Mouse (Mus musculus) cortical plate, adult 2 months (tissue): ENCODE data around the gene Tex22. TPM values are rescaled to one million over a fixed set of nuclear protein-coding genes. Genes with fewer than 3 reads are reported as not detected.

Source experiments
- H3K27ac ChIP-seq: fragments of 200-500 bp; 2 replicates; pipeline ENCODE4 v1.5.1; 2012; ENCODE audit warnings: low read length, control low read depth, inconsistent platforms; ENCODE audit not compliant: insufficient read depth
- H3K4me1 ChIP-seq: fragments of 200-500 bp; 2 replicates; pipeline ENCODE4 v1.6.1; 2011; ENCODE audit warnings: low read length; ENCODE audit not compliant: control insufficient read depth, insufficient read depth
- H3K4me3 ChIP-seq: fragments of 200-500 bp; 2 replicates; pipeline ENCODE4 v1.5.1; 2011; ENCODE audit warnings: mild to moderate bottlenecking, low read length, control low read depth; ENCODE audit not compliant: insufficient read depth
- CTCF ChIP-seq: fragments of 200-500 bp; IDR thresholded peaks from 2 replicates; pipeline ENCODE4 v1.5.1; 2011; ENCODE audit warnings: mild to moderate bottlenecking, control low read depth, low read length; ENCODE audit not compliant: insufficient read depth; ENCODE audit errors: extremely low read depth
- POLR2A ChIP-seq: fragments of 200-500 bp; IDR thresholded peaks from 2 replicates; pipeline ENCODE4 v1.6.1; 2011; ENCODE audit warnings: mild to moderate bottlenecking, low read length, control low read depth; ENCODE audit not compliant: insufficient read depth; ENCODE audit errors: extremely low read depth
- polyA plus RNA-seq: library from polyadenylated mRNA; depleted of rRNA; stranded (reverse); fragments of >200 nt; gene quantifications from 2 replicates; pipeline ENCODE4 v1.2.3, GENCODE M21; 2012

Gene Tex22
- polyA plus RNA-seq, 1 experiment: not detected

- TF ChIP-seq POLR2A: no peak
- H3K27ac ChIP-seq: peak overlapping the region; percentile 41; the same call in 1 of the 2 replicates
- H3K4me3 ChIP-seq: peak overlapping the region; percentile 93
- H3K4me1 ChIP-seq: peaks cover 12% of the 10 kb centered on the region
Observed at GRCm38 (mm10) chr12:113098530-113099151, 24.3 kb downstream of the Tex22 start.

DNA sequence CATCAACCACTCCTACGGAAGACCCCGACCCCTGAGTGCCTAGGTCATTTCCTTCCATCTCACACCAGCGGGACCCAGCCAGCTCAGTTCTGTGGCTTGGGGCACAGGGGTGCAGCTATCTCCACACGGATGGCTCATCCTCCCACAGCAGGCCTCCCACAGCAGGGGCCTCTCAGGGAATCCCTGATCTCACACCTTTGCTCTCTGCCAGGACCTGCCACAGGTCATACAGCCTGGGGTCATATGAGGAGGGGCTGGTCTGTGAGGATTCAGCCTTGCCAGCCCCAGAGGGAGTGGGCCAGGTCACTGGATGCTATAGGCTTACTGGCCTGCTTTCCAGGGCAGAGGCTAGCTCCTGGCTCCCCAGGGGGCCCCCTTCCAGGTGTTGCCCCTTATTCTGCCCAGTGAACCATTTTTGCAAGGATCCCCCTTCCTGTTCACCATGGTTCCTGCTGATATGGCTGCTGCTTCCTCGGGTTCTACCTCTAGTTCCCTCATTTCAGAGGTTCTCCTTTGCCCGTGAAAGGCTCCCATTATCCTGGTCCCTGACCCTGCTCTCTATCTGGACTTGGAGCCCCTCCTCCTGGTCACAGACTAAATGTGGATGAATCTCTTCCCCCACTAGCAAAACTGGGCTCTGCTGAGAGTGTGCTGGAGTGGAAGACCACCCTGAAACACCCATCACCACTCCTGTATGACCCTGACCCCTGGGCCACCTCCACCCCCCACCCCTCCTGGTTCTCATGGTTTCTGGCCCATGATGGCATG is 25.4 kb downstream of the Tex22 start:
- peak overlapping the region; percentile 19; the same call in 1 of the 2 replicates for H3K27ac ChIP-seq
- H3K4me3 ChIP-seq: peak overlapping the region; percentile 93

GRCm38 (mm10) chr12:113100448-113101076 is 26.3 kb downstream of the Tex22 start:
- TF ChIP-seq POLR2A (no peak), CTCF (no peak)
- Histone ChIP-seq H3K4me3 (no peak overlapping the region), H3K4me1 (peaks cover 12% of the 10 kb centered on the region), H3K27ac (no peak overlapping the region)

More for the DNA sequence above, 25.4 kb downstream of the Tex22 start:
- peaks cover 12% of the 10 kb centered on the region for H3K4me1 ChIP-seq
- no peak for TF ChIP-seq CTCF
- no peak for TF ChIP-seq POLR2A

- Histone ChIP-seq H3K4me1 (peaks cover 12% of the 10 kb centered on the region), H3K4me3 (no peak overlapping the region), H3K27ac (no peak overlapping the region; the same call in 1 of the 2 replicates)
- no peak for TF ChIP-seq CTCF
- TF ChIP-seq POLR2A: no peak
Observed at GRCm38 (mm10) chr12:113101251-113101960, 27.1 kb downstream of the Tex22 start.

DNA sequence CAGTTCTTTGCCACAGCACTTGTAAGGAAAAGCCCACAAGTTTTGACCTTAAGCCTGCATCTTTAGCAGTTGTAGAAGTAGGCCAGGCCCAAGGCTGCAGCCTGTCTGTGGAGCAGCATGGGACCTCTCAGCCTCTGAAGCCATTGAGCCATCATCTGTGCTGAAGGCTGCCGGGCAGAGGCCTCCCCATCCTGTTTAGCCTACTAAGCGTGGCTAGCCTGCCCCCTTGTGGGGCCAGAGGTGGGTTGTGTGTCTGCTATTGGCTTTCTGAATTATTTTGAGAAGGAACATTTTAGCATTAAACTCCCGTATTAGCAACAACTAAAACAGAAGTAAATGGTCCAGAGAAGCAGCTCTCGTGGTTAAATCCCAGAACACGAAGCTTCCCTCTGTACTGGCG is 28.2 kb downstream of the Tex22 start:
- TF ChIP-seq POLR2A: no peak
- peak; percentile 61 for TF ChIP-seq CTCF
- Histone ChIP-seq H3K27ac (no peak overlapping the region), H3K4me1 (peaks cover 15% of the 10 kb centered on the region), H3K4me3 (no peak overlapping the region)

GRCm38 (mm10) chr12:113103846-113104451 is 29.6 kb downstream of the Tex22 start:
- H3K27ac ChIP-seq: no peak overlapping the region
- peaks cover 20% of the 10 kb centered on the region for H3K4me1 ChIP-seq
- TF ChIP-seq POLR2A (no peak), CTCF (peak; percentile 24; the same call in 1 of the 2 replicates)
- no peak overlapping the region for H3K4me3 ChIP-seq

DNA sequence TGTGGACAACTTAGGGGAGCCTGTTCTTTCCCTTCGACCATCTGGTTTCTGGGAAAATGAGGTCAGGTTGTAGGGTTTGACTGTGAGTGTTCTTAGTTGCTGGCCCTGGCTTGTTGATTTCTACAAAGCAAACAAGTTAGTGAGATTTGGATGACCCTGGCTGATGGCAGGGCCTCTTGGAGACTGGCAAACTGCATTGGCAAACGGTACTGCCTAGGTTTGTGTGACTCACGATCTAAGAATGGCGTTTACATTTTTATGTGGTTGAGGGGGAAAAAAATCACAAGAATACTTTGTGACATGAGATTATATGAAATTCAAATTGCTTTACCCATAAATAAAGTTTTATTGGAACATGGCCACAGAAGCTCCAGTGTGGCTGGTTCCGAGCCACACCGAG is 32.1 kb downstream of the Tex22 start:
- Histone ChIP-seq H3K27ac (no peak overlapping the region), H3K4me3 (no peak overlapping the region), H3K4me1 (peaks cover 15% of the 10 kb centered on the region)
- no peak for TF ChIP-seq CTCF
- no peak for TF ChIP-seq POLR2A

GRCm38 (mm10) chr12:113107431-113108124 is 33.3 kb downstream of the Tex22 start:
- H3K4me1 ChIP-seq: peaks cover 11% of the 10 kb centered on the region
- H3K27ac ChIP-seq: no peak overlapping the region
- no peak for TF ChIP-seq CTCF
- no peak for TF ChIP-seq POLR2A
- H3K4me3 ChIP-seq: no peak overlapping the region
